Comparison of ENCODE assay signal across 19 mouse cellular contexts in genomic region chr4:22378516-22378915, GRCm38 (mm10). TPM values are rescaled to one million over a fixed set of nuclear protein-coding genes. Genes with fewer than 3 reads are reported as not detected.
A peak's percentile ranks its signal among the peaks of the same experiment; 100 is the strongest.
DNase-seq lines count a peak whose midpoint lies in the region; ATAC-seq and TF ChIP-seq lines count a peak whose summit lies in the region.
"Had no signal": no experiment of that assay in that cellular context is flagged by ENCODE, and none has a peak within 500 bp of the region (broad histone marks: within the 10 kb centered on the region; RNA-seq: fewer than 3 reads in every experiment).

No protein-coding gene starts in this region.

- H3K4me3 ChIP-seq in heart, embryonic 11.5 days (ENCODE audit: low read depth, low read length) = no peak overlapping the region
- no peak overlapping the region for H3K4me3 ChIP-seq in liver, adult 2 months (ENCODE audit: insufficient read depth, low read depth, low read length)
- no peak overlapping the region for H3K4me3 ChIP-seq in liver, embryonic 12.5 days
- H3K4me3 ChIP-seq: embryonic facial prominence, embryonic 10.5 days; embryonic facial prominence, embryonic 12.5 days; forebrain, embryonic 13.5 days; forebrain, embryonic 15.5 days had no signal

- intact Hi-C loops in heart, postnatal 10 days (cut with DNase I) = no loop called here

- DNase-seq in adrenal gland, postnatal 14 days = peak; percentile 14
- no peak for DNase-seq in adrenal gland, adult (ENCODE audit: inconsistent age in 2 of 2, low spot score in 1 of 2)
- peak; percentile 8 to 9 for DNase-seq in heart, postnatal 10 days
- peak; percentile 62 for DNase-seq in liver, adult 2 months (ENCODE audit: extremely low read depth, low read depth, low spot score)
- DNase-seq in adipocyte (ENCODE audit: low spot score) = peak; percentile 53
- DNase-seq in kidney, adult 11 months = no peak
- DNase-seq: adrenal gland, adult 2 months; adrenal gland, postnatal 25 days; cerebellum, adult 11-12 months; cerebellum, adult 2 months; cerebellum, adult 9-10 months; cerebellum, postnatal 25 days; forebrain, postnatal 0 days had no signal

- H3K36me3 ChIP-seq in heart, embryonic 11.5 days (ENCODE audit: control insufficient read depth, insufficient read depth, low read length) = no peaks in the 10 kb centered on the region
- H3K36me3 ChIP-seq in liver, adult 2 months (ENCODE audit: control insufficient read depth, insufficient read depth, low read length) = peaks cover 3% of the 10 kb centered on the region; the same call in 1 of the 2 replicates
- H3K36me3 ChIP-seq in liver, embryonic 12.5 days = peaks cover 9% of the 10 kb centered on the region

- WGBS in heart, embryonic 11.5 days (ENCODE audit: insufficient replicate concordance) = 58% methylated on average over 1 of the region's 1 CpGs
- WGBS in liver, adult 2 months = 17% methylated on average over 1 of the region's 1 CpGs
- 63% methylated on average over 1 of the region's 1 CpGs for WGBS in liver, embryonic 12.5 days (ENCODE audit: insufficient replicate concordance)

- no peak for TF ChIP-seq POLR2A in liver, adult 2 months (IDR thresholded peaks at IDR 0.05; ENCODE audit: extremely low read depth, insufficient read depth, low read length)

- H3K9me3 ChIP-seq in heart, embryonic 11.5 days (replicated peaks; ENCODE audit: control insufficient read depth, low read length) = no peaks in the 10 kb centered on the region
- H3K9me3 ChIP-seq in liver, embryonic 12.5 days (replicated peaks) = no peaks in the 10 kb centered on the region
- H3K9me3 ChIP-seq: embryonic facial prominence, embryonic 10.5 days; embryonic facial prominence, embryonic 12.5 days; forebrain, embryonic 13.5 days; forebrain, embryonic 15.5 days had no signal

- no peak for ATAC-seq in heart, embryonic 11.5 days (replicated peaks; ENCODE audit: insufficient number of reproducible peaks, low FRiP score, low TSS enrichment)
- ATAC-seq in liver, embryonic 12.5 days = no peak
- ATAC-seq: forebrain, embryonic 13.5 days; forebrain, embryonic 15.5 days had no signal

- H3K4me2 ChIP-seq in heart, embryonic 11.5 days = no peak overlapping the region
- no peak overlapping the region for H3K4me2 ChIP-seq in liver, embryonic 12.5 days
- H3K4me2 ChIP-seq: embryonic facial prominence, embryonic 12.5 days; forebrain, embryonic 13.5 days; forebrain, embryonic 15.5 days had no signal

- H3K4me1 ChIP-seq in heart, embryonic 11.5 days (ENCODE audit: control insufficient read depth, insufficient read depth, low read length) = no peaks in the 10 kb centered on the region
- H3K4me1 ChIP-seq in liver, adult 2 months (ENCODE audit: control insufficient read depth, insufficient read depth, low read length) = peaks cover 8% of the 10 kb centered on the region
- no peaks in the 10 kb centered on the region for H3K4me1 ChIP-seq in liver, embryonic 12.5 days
- H3K4me1 ChIP-seq: embryonic facial prominence, embryonic 10.5 days; embryonic facial prominence, embryonic 12.5 days; forebrain, embryonic 13.5 days; forebrain, embryonic 15.5 days had no signal

- TF ChIP-seq CTCF in liver, adult 2 months (IDR thresholded peaks at IDR 0.05; ENCODE audit: low read depth, low read length) = no peak

- H3K79me2 ChIP-seq in liver, adult 2 months (ENCODE audit: control insufficient read depth, insufficient read depth, low read length) = no peaks in the 10 kb centered on the region

- no peak overlapping the region for H3K27ac ChIP-seq in heart, embryonic 11.5 days (ENCODE audit: low read depth, low read length)
- no peak overlapping the region for H3K27ac ChIP-seq in liver, adult 2 months (replicated peaks; ENCODE audit: insufficient read depth, low read depth, low read length)
- no peak overlapping the region for H3K27ac ChIP-seq in liver, embryonic 12.5 days
- H3K27ac ChIP-seq: embryonic facial prominence, embryonic 10.5 days; embryonic facial prominence, embryonic 12.5 days; forebrain, embryonic 13.5 days; forebrain, embryonic 15.5 days had no signal

- H3K9ac ChIP-seq in heart, embryonic 11.5 days (ENCODE audit: low read depth, low read length) = no peak overlapping the region
- H3K9ac ChIP-seq in liver, adult 2 months (ENCODE audit: low read depth, low read length) = no peak overlapping the region
- no peak overlapping the region for H3K9ac ChIP-seq in liver, embryonic 12.5 days
- H3K9ac ChIP-seq: embryonic facial prominence, embryonic 12.5 days; forebrain, embryonic 13.5 days; forebrain, embryonic 15.5 days; forebrain, postnatal 0 days had no signal

- H3K27me3 ChIP-seq in heart, embryonic 11.5 days (ENCODE audit: control insufficient read depth, insufficient read depth, low read length) = no peaks in the 10 kb centered on the region
- H3K27me3 ChIP-seq in liver, adult 2 months (ENCODE audit: control insufficient read depth, insufficient read depth, low read length) = no peaks in the 10 kb centered on the region
- H3K27me3 ChIP-seq in liver, embryonic 12.5 days (replicated peaks) = no peaks in the 10 kb centered on the region
- H3K27me3 ChIP-seq: embryonic facial prominence, embryonic 12.5 days; forebrain, embryonic 13.5 days; forebrain, embryonic 15.5 days had no signal

RNA-seq across cellular contexts. Expression of gene Fbxl4, which starts 21.2 kb away (rescaled TPM):
- 15.6 and 18.2 TPM in 2 replicates for total RNA-seq in adrenal gland, postnatal 14 days (2021)
- 10 to 100 TPM; 13.0 to 15.2 TPM for total RNA-seq in heart, postnatal 10 days (2021)
- 9.5 and 11.7 TPM in 2 replicates for polyA plus RNA-seq in heart, embryonic 11.5 days (2014; fragmentation: Nextera tagmentation; extraction: Ambion mirVana)
- total RNA-seq in liver, adult 2 months (2014; rRNA removed) = 21.9 and 24.0 TPM in 2 replicates
- 16.0 and 16.6 TPM in 2 replicates for polyA plus RNA-seq in liver, adult 2 months (2012; rRNA removed)
- 5.0 and 5.3 TPM in 2 replicates for polyA plus RNA-seq in liver, embryonic 12.5 days (2016; fragmentation: Nextera tagmentation; extraction: Ambion mirVana)

Comparison
In these comparisons a context has a peak if more than half of its experiments do, and no peak if none do; other contexts are left out.
1. DNase-seq: peak in adrenal gland, postnatal 14 days (single experiment), heart, postnatal 10 days (2 of 2), liver, adult 2 months (single experiment) and adipocyte (single experiment); none in adrenal gland, adult (0 of 2) and kidney, adult 11 months (single experiment).